Mouse (Mus musculus) stomach, postnatal 0 days (tissue): Measurements from ENCODE around the gene Mical2.

ENCODE experiments used
- CTCF ChIP-seq: IDR thresholded peaks from 2 replicates; pipeline ENCODE4 v1.5.1; 2016; ENCODE audit warnings: antibody characterized with exemption, low read depth, mild to moderate bottlenecking, moderate library complexity
- EP300 ChIP-seq: optimal IDR thresholded peaks from 2 replicates; pipeline ENCODE3; 2016; ENCODE audit warnings: antibody characterized with exemption

GRCm38 (mm10) chr7:112304382-112304781 is 78.7 kb downstream of the Mical2 start:
- TF ChIP-seq CTCF: no peak
- TF ChIP-seq EP300: no peak
